Mouse (Mus musculus) small intestine, adult 2 months (tissue): ENCODE data around the gene Msrb2.

Experiments
- CTCF ChIP-seq: fragments of 200-500 bp; IDR thresholded peaks from 2 replicates; pipeline ENCODE4 v1.5.1; 2012; ENCODE audit warnings: low read depth, mild to moderate bottlenecking, control low read depth, inconsistent platforms, low read length, moderate library complexity, mixed read lengths; ENCODE audit not compliant: insufficient replicate concordance, insufficient read length; ENCODE audit errors: extremely low read depth
- POLR2A ChIP-seq: fragments of 200-500 bp; IDR thresholded peaks from 2 replicates; pipeline ENCODE4 v1.6.1; 2012; ENCODE audit warnings: low read depth, mild to moderate bottlenecking, control low read depth, inconsistent platforms, low read length, moderate library complexity

DNA sequence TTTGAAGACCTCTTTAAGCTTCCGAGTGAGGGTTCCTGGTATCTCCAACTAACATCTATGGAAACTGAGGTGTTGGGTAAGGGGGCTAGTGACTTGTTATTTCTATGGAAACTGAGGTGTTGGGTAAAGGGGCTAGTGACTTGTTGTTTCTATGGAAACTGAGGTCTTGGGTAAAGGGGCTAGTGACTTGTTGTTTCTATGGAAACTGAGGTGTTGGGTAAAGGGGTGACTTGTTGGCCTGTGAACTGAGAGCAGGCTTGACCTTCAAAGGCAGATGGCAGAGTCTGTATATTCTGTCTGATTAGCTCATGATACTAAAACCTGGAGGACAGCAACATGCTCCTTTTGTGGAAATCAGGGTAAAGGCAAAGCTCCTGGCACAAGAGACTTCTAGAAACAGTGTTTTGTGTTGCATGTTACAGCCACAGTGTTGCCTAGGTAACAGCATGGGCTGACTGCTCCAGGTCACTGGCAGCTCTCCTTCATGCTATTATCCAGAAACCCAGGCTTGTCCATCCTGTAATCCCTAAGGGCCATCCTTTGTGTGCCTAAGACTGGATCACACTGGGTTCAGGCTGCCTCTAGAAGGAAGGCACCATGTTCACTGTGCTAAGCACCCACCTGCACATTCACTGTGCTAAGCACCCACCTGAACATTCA, 48.6 kb downstream of the Msrb2 start:
- TF ChIP-seq CTCF (no peak), POLR2A (no peak)
